Mouse (Mus musculus): ENCODE data around the gene Taar7e. TPM values are rescaled to one million over a fixed set of nuclear protein-coding genes. Genes with fewer than 3 reads are reported as not detected.
"Not testable (repeated sequence)": the region's sequence is repeated elsewhere in the genome, so short reads cannot be mapped to it uniquely, and the experiment has no call there.

The Taar7e gene
- total RNA-seq (2021), result not detected
- long read RNA-seq, experiment 1, result 0 reads
- long read RNA-seq, experiment 2, result 0 reads

DNA sequence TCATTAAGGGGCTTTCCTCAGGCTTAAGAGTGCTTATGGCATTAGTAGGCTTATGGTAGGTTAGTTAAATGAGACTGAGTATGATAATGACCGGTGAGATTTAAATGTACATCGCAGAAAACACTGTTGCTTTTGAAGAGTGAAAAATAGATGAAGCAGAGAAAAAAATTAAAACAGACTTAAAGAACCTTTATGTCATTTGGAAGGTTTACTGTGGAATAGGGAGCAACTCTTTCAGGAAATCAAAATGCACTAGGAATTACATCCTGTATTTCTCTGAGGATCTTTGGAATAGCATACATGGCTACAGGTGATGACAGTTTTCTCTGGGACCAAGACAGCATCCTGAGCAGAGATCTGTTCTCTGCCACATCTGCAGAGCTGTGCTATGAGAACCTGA lies at the start of gene Taar7e:
Gene Taar7e, plus strand, starts transcription at position 301 of the 400 bp plus-strand sequence.
- no peak for DNase-seq
- intact Hi-C loops (cut with DNase I; ENCODE audit: low total_unique reads), result no loop called here

DNA sequence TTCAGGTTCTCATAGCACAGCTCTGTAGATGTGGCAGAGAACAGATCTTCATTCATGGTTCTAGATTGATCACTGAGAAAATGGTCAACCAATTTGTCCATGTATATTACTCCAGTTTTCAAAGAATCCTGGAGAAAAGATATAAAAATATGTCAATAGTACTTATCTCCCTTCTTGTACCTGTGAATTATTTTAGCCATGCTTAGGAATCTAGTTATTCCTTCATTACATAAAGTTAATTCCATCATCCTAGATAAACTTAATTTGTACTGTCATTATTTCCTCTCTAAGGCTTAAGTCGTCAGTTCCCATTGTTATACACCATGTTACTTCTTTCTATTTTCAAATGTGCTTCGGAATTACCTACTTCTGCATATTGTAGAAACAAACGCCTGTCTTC lies 44.0 kb upstream of the Taar7e start, which contains the start of gene Taar7a:
Gene Taar7a, minus strand, starts transcription at position 101 of the 400 bp plus-strand sequence.
- intact Hi-C loops (cut with DNase I; ENCODE audit: low total_unique reads), result no loop called here
- DNase-seq, result no peak

DNA sequence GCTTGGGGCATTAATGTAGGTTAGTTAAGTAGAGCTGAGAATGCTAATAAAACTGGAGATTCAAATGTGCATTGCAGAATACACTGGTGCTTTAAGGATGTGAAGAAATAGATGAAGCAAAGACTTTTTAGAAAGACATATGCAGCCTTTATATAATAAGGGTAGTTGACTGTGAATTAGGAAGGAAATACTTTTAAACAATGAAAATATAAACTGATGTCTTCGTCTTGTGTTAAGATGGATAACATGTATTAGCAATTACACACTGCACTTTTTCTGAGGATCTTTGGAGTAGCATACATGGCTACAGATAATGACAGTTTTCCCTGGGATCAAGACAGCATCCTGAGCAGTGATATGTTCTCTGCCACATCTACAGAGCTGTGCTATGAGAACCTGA lies 37.8 kb upstream of the Taar7e start, which contains the start of gene Taar7b:
Gene Taar7b, plus strand, starts transcription at position 301 of the 400 bp plus-strand sequence.
- intact Hi-C loops (cut with DNase I; ENCODE audit: low total_unique reads), result no loop called here
- DNase-seq, result no peak

DNA sequence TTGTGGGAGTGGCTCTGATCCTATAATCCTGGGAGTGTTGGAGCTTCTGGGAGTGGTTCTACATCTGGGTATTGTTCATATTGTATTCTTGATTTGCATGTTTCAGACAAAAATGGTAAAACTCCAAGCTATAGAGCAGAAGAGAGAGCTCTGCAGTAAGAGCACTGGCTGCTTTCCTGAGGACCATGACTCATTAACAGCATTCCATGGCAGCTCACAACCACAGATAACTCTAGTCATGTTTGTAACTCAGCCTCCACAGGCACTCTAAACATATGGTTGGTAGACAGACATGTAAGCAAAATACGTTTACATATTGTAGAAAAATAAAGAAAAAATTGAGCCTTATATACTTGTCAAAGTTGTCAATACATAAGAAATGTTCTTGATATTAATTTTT lies 31.0 kb upstream of the Taar7e start:
- no peak for DNase-seq
- intact Hi-C loops (cut with DNase I; ENCODE audit: low total_unique reads), result no loop called here

DNA sequence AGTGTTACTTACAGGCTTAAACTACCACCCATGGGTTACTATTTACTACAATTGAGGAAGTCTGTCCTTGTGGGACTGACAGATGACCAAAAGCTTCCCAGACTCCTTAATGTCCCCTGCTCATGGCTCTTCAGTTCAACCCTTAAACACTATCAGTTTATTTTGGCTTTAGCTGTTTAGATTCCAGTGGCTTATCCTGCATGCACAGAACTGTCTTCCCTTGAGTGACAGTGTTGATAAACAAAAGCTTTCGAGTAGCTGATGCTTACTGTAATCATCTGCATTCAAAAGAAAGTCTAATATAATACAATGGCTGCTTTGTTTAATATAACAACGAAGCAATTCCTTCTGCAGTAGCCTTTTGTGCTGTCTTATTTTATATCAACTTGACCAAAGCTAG lies 30.4 kb upstream of the Taar7e start:
- intact Hi-C loops (cut with DNase I; ENCODE audit: low total_unique reads), result no loop called here
- no peak for DNase-seq

DNA sequence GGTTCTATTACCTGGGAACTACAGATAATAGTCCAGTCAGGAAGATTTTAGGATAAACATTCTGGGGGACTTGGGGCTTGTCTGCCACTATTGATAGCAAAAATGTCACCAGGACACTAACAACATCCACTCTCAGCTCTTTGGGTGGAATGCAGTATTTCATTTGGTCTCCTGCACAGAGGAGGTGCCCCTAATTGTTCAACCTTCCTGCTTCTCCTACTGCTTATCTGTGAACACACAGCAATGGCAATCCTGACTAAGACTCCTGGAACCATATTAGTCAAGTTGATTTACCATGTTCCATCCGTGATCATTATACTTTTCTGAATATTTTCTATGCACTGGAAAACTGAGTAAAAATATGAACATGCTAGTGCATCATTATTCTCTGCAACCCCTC lies 29.3 kb upstream of the Taar7e start:
- DNase-seq, result no peak
- intact Hi-C loops (cut with DNase I; ENCODE audit: low total_unique reads), result no loop called here

DNA sequence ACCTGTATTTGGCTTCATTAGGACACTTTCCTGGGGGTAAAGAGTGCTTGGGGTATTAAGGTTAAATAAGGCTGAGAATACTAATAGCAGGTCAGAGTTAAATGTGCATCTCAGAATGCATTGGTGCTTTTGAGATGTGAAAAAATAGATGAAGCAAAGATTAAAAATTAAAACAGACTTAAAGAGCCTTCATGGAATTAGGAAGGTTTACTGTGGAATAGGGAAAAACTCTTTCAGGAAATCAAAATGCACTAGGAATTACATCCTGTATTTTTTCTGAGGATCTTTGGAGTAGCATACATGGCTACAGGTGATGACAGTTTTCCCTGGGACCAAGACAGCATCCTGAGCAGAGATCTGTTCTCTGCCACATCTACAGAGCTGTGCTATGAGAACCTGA lies 10.5 kb upstream of the Taar7e start, which contains the start of gene Taar7d:
Gene Taar7d, plus strand, starts transcription at position 301 of the 400 bp plus-strand sequence.
- DNase-seq, result no peak
- intact Hi-C loops (cut with DNase I; ENCODE audit: low total_unique reads), result no loop called here

DNA sequence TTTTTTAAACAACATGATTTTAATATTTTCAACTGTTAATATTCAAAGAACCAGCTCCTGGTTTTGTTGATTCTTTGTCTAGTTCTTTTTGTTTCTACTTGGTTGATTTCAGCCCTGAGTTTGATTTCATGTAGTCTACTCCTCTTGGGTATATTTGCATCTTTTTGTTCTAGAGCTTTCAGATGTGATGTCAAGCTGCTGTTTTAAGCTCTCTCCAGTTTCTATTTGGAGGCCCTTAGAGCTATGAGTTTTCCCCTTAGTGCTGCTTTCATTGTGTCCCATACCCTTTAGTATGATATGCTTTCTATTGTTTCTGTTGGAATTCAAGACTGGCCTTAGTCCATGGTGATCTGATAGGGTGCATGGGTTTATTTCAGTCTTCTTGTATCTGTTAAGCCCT lies 6.1 kb upstream of the Taar7e start:
- intact Hi-C loops (cut with DNase I; ENCODE audit: low total_unique reads), result no loop called here
- no peak for DNase-seq

DNA sequence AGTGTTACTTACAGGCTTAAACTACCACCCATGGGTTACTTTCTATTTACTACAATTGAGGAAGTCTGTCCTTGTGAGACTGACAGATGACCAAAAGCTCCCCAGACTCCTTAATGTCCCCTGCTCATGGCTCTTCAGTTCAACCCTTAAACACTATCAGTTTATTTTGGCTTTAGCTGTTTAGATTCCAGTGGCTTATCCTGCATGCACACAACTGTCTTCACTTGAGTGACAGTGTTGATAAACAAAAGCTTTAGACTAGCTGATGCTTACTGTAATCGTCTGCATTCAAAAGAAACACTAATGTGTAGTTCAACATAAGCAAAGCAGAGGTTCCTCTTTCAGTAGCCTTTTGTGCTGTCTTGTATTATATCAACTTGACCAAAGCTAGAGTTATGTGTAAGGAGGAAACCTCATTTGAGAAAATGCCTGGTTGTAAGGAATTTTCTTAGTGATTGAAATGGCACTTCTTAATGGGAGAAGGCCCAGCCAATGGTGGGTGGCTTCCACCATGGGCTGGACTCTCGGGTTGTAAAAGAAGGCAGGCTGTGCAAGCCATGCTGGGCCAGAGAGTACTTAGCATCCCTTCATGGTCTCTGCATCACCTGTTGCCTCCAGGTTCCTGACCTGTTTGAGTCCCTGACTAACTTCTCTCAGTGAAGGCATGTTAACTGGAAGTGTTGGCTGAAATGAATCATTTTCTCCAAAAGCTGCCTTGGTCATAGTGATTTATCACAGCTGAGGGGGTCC lies 2.9 kb downstream of the Taar7e start:
- intact Hi-C loops (cut with DNase I; ENCODE audit: low total_unique reads), result no loop called here
- DNase-seq, result no peak

DNA sequence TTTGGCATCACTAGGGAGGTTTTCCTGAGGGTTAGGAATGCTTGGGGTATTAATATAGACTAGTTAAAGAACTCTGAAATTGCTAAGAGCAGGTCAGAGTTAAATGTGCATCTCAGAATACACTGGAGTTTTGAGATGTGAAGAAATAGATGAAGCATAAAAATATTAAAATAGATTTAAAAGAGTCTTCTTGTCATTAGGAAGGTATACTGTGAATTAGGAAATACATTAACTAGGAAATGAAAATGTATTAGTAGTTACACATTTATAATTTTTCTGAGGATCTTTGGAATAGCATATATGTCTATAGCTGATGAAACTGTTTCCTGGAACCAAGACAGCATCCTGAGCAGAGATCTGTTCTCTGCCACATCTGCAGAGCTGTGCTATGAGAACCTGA lies 11.8 kb downstream of the Taar7e start, which contains the start of gene Taar7f:
Gene Taar7f, plus strand, starts transcription at position 301 of the 400 bp plus-strand sequence.
- no peak for DNase-seq
- intact Hi-C loops (cut with DNase I; ENCODE audit: low total_unique reads), result no loop called here

DNA sequence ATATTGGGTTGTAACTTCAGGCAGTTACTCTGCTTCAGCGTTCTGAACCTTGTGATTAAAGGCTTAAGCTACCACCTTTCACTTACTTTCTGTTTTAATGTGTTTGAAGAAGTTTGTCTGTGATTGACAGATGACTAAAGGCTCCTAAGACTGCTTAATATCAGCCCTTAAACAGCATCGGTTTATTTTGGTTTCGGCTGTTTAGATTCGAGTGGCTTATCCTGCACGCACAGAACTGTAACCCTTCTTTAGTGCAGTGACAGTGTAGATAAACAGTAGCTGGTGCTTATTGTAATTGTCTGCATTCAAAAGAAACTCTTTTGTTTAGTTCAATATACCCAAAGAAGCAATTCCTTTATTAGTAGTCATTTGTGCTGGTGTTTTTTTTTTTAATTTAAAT lies 14.6 kb downstream of the Taar7e start:
- no peak for DNase-seq
- intact Hi-C loops (cut with DNase I; ENCODE audit: low total_unique reads), result no loop called here

DNA sequence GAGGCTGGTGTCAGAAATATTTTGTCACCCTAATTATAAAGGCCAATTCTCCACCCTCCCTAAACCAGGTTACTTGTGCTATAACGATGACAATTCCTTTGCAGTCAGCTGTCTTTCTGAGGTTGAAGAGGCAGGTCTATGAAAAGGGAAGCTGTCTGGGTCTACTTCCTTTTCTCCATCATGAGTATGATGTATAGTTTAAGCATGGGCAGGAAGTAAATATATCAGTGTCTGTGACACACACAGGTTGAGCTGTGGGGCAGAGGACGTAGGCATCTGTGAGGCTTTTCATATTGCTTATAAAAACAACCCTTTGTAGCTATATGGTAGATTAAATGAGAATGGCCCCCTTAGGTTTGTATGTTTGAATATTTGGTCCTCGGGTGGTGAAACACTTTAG lies 21.6 kb downstream of the Taar7e start:
- intact Hi-C loops (cut with DNase I; ENCODE audit: low total_unique reads), result no loop called here
- DNase-seq, result no peak

DNA sequence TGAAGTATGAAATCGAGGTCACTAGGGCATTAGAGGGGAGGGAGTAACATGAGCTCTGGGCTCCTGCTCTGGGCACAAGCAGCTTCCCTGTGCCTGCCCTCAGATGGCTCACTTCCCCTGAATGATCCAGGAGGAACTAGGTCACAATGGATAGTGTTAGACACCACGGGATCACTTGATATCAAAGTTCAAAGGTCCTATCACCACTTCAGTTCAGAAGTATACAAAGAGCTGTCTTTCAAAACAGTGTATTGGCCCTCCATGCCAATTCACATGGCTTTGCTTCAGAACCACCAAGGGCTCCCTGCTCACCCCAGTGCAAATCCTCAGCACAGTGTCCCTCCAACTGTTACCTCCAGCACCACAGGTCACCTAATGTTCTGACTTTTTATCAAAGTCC lies 37.3 kb downstream of the Taar7e start:
- DNase-seq; intact Hi-C loops (cut with DNase I; ENCODE audit: low total_unique reads): not testable (repeated sequence)

DNA sequence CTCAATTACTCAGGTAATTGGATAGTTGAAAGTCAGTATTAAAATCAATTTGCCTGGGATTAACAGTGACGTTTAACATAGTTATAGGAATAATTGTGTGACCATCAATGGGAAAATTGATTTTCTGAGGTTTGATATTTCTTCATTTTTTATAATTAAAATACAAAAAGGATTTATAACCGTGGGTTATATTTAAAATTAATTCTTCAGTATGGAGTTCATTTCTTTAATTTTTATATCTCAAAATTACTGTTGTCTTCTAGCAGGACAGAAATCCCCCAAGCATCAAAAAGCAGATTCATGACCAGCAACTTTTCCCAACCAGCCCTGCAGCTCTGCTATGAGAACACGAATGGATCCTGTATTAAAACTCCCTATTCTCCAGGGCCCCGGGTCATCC lies 38.8 kb downstream of the Taar7e start, which contains the start of gene Taar8a:
Gene Taar8a, plus strand, starts transcription at position 301 of the 400 bp plus-strand sequence.
- intact Hi-C loops (cut with DNase I; ENCODE audit: low total_unique reads); DNase-seq: not testable (repeated sequence)

DNA sequence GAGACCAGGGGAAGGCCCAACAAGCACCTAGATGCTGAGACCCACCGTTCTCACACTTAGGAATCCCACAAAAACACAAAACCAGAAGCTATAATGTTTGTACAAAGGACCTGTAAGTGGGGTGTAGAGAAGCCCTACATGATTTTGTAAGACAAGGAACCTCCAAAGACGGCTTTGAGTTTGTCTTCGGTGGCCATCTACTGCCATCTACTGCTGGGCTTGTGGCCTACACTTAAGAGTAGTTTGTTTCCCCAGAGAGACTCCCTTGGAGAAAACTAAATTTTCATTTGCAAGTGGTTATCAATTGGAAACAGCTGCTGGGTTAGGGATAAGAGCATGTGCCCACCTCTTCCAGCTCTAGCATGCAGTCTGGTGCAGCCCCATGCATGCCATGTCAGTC lies 42.8 kb downstream of the Taar7e start:
- intact Hi-C loops (cut with DNase I; ENCODE audit: low total_unique reads), result loop anchor here (5.0 to 10.0 kb wide), 2 partner anchors 105 to 263 kb away; partner anchors contain the start of gene Taar5
- DNase-seq, result peak; percentile 6

DNA sequence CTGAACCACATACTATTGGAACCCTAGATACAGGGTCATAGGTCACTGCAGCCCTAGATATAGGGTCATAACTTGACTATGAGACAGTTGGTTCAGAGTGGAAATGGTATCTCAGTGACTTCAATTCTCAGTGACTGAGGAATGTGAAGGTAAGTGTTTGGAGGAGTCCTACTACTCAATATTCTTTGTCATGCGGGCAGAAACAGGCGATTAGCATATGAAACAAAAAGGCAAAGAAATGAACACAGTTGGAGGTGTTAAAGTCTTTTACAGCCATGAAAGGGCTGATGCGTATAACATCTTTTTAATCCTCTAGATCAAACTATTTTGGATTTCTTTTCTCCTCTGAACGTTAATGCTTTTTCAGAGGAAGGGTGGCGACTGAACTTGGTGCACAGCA lies 48.5 kb downstream of the Taar7e start:
- no peak for DNase-seq
- intact Hi-C loops (cut with DNase I; ENCODE audit: low total_unique reads), result loop anchor here (10.0 kb wide), 1 partner anchor 111 kb away; the partner anchor contains the start of gene Taar5

DNA sequence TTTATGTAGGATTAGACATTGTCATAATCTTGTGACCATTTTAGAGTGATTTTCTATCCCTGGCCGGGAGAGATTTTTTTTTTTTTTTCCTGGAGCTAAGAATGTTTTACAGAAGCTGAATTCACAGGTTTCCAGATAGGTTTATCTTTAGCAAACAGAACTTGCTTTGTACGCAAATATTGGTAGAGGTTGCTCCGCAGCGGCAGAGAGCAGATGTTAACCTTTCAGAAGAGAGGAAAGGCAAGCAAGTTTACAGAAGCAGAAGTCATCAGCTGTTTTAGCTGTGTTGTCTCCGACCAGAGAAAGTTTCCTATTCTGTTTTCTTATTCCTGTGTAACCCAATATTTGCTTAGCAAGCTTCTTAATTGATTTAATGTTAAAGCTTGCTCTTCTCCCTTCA lies 49.1 kb downstream of the Taar7e start:
- no peak for DNase-seq
- intact Hi-C loops (cut with DNase I; ENCODE audit: low total_unique reads), result loop anchor here (10.0 kb wide), 1 partner anchor 112 kb away; the partner anchor contains the start of gene Taar5

DNA sequence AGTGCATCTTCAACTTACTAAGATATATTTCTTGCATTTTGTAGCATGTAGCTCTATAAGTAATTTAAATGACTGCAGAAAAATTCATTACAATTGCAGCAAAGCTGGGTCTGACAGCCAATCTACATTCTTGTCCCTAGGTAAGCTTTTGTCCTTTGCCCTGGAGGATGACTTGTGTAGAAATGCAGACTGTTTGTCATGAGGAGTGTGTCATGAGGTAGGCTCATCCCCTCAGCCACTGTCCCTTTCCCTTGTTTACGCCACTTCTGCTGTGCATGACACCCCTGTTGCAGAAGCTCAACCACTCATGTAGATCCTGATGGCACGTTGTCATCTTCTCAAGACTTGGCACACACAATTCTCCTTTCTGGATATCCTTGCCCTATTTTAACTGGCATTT lies 49.8 kb downstream of the Taar7e start:
- intact Hi-C loops (cut with DNase I; ENCODE audit: low total_unique reads), result loop anchor here (10.0 kb wide), 1 partner anchor 112 kb away; the partner anchor contains the start of gene Taar5
- no peak for DNase-seq

Data from gastrocnemius, postnatal 14 days (tissue).